Mouse (Mus musculus) erythroid progenitor cell, adult 5-6 weeks (primary cell): ENCODE measurements at regions not wholly inside any gene's neighbourhood (a gene's known extent, or its start where the extent isn't known, plus 50 kb on each side); places are given as distances from the start of the nearest gene placed in this dataset.

Experiments
- ATAC-seq: replicated peaks from 2 replicates; pipeline ENCODE4 v1.8.0; 2016; ENCODE audit warnings: moderate number of reproducible peaks, mild to moderate bottlenecking, moderate TSS enrichment, inconsistent platforms; ENCODE audit not compliant: poor library complexity, low FRiP score, severe bottlenecking

DNA sequence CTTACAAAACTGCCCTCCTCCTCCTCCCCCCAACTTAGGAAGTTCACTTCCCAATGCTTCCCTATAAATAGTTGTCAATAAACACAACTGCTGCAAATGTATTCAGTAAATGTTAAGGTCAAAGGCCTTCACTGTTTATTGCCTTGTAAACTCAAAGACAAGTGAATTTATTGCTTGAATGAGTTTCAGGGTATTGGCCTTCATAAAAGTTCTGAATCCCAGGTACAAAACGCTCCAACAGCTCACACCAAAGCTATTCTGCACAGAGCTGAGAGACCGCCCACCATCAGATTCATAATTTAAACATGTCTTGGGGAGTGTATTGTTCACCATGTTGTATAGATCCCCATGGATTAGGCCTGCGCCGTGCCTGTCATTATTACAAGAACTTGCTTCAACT is 53.9 kb upstream of the Cdkn3 start:
- ATAC-seq = no peak

DNA sequence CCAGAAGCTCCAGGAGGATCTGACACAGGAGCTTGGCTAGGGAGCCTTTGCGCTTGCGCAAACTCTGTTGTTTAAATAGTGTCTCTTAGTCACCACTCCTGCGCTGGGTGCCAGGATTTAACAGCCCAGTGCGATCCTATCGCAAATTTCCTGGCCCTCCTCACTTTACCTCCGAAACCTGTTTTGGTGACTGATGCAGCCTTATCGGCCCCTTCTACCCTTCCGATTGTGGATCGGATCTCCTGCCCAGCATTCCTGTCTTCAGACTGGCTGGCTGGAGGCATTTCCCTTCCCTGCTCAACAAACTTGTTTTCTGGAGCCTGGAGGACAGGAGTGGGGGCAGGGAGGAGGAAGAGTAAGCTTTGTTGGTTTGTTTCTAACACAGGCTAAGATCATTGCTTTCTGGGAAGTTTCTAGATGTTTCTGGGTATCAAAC is 56.0 kb upstream of the Cdkn3 start:
- no peak for ATAC-seq

DNA sequence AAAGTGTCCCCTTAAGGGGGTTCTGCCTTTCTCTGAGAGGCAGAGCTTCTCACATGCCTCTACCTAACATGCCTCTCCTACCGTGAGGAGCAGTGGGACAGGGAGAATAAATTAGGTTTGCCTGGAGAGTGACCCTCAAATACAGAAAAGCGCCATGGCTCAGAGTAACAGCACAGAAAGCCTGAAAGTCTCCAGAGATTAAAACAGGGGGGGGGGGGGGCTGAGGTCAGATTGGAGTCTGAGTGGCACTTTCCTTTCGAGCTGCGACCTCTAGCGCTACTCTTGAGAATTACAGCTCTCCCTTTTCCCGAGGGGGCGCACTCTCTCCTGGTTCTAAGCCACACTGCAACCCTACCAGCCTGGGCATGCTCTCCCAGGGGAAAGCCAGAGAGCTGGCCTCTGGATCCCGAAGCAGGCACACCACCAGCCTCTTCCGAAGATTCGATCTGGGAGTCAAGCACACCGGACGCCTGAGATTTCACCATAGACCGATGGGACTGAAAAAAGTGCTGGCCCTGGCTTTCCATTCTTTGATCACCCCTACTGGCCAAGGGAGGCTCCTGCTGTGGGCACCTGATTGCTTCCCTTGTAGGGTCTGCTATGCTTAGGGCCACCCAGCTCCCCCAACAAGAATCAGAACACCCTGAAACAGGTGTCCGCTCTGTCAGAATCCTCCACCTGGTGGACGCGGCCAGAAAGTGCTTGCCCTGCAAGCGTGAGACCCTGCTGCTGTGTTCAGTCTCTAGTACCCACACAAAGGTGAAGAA is 57.5 kb upstream of the Cdkn3 start:
- peak; percentile 59 for ATAC-seq

DNA sequence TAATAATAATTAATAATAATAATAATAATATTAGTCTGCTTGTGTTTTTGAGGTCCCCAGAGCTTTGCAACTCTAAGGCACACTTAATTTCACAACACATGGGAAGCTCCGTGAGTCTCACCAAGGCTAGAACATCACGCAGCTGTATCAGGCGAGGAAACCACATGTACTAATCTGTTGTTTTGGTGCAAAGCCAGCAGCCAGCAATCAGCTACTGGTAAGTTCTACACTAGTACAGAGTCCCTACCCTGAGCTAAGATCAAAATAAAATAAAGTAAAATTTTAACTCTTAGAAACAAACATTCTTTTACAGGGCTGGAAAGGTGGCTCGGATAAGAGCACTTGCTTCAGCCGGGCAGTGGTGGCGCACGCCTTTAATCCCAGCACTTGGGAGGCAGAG is 67.8 kb upstream of the Cdkn3 start:
- no peak for ATAC-seq

DNA sequence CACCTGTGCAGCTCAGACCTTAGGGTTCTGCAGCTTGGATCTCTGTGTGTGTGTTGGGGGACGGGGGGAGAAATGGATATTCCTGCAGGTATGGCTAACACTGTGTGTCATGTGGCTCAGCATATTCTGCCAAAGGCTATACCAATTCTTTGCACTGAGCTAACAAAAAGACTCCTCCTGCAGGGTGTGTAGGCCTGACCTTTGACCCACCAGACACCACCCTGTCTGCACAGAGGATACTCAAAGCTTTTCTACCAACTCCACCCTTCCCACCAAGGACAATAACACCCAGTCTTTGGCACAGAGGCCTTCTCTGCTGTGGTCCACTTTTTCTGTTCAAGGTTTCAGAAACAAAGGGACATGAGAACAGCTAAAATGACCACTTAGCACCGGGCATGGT is 68.3 kb upstream of the Cdkn3 start:
- no peak for ATAC-seq

DNA sequence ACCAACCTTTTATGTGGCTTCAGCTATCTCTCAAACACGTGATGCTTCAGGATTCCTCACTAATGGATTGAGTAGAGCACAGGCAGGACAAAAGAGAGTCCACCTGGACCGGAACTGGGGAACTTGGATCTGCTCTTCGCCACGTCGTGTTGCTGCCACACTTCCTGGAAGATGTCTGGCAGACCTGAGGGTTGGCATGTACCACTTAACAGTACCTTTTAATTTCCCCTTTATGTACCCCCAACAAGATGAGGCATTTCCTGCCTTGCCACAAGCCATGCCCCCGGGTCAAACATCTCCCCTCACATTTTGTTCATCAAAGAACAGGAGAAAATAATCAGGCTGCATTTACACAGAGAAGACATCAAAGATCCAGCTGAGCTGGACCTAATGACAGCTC is 77.6 kb upstream of the Cdkn3 start:
- ATAC-seq = no peak

DNA sequence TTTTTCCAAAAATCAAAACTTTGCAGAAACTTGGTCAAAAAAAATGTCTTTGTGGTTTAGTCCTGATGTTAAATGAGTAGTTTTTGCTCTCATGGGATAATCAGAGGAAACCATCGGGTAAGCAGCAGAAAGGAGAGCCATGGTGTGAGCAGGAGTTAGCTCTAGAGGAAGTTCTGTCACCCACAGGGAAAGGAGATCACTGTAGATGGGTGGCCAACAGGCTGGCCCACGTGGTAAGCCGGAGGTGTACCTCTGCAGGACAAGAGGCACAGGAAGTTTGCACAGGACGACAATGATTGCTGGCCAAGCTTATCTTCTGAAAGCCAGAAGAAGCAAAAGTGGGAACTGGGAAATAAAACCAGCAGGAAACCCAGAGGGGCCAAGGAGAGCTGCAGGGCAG is 81.4 kb upstream of the Cdkn3 start:
- ATAC-seq = no peak

DNA sequence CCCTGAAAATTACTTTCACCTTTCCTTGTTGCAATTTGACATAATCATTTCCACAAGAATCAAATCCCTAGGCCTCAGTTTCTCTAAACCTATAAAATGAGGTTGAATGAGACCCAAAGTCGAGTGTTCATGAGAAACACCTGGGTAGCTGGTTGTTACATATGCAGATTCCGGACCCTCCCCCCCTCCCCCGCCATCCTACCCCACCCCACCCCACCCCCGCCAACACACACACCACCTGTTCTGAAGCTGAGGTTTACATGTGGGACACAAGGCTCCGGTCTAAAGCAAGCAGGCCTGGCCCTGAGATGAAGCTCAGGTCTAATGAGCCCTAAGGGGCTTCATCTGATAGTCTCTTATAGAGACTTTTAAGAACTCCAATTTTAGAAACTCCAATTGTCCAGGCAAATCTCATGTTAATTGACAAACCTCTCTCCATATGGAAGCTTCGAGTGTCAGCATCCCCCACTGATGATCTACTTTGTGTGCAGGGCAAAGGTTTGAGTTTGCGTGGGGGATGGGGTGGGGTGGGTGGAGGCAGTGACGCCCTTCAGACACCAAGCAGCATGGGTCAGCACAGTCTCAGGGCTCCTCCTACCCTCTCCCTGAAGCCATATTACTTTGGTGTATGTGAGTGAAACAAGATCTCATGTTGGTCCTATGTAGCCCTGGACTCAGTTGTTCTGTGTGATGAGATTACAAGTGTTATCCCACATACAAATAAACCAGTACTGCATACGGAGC is 88.7 kb upstream of the Cdkn3 start:
- ATAC-seq = no peak

DNA sequence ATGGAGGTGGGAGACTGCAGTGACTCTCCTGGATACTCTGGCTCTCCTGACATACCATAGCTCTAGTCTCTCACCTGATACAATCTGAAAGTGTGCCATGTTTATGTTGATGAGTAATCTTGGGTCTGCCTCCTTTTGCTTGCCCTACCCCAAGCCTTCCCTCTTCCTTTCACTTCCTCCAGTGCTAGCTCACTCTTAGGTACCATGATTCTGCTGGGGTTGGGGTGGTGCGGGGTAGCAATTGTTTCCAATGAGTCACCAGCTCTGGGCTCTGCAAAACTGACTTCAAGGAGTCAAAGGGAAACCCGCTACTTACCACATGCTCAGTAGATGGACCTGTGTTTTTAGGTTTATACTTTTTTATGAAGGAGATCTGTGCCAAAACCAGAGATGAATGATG is 89.3 kb upstream of the Cdkn3 start:
- no peak for ATAC-seq

DNA sequence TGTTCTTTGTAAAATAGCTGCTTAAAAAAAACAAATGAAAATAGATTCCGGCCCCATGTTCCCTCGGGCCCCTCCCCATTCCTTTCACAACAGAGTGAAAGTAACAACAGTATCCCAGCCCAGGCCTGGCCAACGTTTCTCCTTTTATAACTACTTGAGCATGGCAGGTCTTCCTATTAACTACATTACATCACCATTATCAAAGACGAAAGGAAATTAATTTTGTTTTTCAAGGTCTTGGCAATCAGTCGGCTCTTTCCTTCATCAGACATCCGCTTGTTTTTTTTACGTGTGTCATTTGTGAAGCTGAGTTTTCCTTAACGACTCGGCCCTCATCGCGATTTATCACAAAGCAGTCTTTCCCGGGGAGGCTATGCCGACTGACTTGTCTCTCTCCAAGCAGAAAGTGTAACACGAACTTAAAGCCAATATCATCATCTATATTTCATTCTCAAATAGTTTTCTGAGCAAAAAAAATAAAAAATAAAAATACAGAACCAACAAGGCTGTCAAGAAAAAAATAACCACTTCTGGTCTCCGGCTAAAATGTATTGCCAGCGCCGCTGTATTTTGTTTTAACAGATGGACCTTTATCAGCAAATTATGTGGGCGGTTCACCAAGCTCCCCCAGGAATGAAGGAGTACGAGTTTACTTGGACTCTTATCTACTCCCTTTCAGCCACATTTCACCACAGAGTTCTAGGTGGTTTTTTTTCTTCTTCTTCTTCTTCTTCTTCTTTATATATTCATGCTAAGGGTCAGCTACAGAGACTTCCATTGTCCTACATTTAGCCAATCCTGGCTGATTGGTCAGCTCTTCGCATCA is 89.9 kb upstream of the Cdkn3 start:
- no peak for ATAC-seq

DNA sequence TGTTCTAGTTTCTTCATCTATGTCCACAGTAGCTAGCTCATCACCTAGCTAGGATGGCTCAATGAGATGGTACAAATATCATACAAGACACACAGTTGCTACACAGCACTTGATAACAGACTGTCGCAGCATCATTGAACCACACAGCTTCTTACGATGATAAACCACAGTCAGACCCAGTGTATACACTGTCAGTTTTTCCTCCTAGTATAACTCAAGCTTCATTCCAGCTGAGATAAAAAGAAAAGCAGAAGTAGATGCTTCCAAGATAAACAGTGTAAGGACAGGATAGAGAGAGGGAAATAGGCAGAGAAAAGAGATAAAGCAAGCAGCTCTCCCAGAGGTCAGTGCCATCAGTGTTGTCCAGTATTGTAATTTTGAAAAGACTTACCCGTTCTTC is 92.1 kb upstream of the Cdkn3 start:
- ATAC-seq = no peak

DNA sequence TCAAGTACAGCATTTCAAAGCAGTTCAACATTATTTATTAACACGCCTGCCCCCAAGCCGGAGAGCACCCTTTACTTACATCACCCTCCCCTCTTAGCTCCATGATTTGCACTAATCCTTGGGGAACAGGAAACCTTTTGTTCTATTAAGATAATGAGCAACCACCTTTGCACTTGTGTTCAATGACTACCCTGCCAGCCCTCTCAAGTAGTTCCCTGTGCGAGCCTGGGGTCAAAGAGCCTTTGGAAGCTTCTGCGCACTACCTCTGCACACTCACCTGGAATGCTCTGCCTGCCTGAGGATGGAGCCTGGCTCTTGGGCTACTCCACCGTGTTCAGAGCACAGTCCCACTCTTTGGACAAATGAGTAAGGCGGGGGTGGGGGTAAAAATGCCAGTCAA is 96.0 kb upstream of the Cdkn3 start:
- ATAC-seq = no peak

DNA sequence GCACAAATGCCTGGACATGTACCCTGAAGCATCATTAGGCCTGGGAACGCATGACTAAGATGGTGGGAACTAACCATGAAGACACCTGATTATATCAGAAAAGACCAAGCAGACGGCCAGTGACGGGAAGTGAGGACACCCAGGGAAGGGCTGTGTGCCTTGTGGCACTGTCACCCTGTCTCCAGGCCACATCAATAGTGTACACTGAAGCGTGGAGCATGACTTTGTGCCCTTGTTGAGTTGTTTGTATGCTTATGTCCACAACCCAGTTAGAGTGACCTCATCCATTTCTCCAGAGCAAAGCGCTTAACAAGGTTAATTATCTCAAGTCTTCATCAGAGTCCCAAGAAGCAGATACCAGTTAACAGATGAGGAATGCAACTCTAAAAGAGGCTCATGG is 96.8 kb upstream of the Cdkn3 start:
- ATAC-seq = no peak

DNA sequence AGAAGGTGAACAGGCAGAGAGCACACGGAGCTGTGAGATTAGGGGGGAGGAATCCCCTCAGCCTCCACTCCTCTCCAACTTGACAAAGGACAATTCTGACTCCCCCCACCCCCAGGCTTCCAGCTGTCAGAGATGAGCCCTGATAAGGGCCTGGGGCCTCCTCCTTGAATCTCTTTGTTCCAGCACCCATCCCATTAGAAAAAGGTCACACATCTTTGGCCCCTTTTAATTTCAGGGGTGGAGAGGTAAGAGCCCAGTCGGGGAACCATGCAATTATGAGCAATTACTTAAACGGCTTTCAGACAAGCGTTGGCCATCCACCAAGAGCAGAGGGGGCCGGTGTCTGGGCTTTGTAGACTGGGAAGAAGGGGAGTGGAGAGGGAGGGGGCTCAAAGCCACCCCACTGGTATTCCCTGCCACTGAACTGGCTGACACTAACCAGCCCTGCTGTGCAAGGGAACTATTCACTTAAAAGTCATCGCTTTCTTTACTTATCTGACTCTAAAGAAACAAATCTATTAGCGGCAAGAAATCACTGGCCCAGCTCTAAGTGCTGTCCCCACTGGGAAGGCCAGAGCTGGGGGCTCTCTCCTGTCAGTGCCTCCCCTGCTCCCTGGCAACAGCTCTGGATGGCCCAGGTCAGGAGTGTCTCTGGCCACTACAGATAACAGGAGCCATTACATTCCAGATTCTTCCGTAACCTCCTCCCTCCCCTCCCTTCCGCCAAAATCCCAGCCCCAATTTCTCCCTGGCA is 98.4 kb upstream of the Cdkn3 start:
- no peak for ATAC-seq

DNA sequence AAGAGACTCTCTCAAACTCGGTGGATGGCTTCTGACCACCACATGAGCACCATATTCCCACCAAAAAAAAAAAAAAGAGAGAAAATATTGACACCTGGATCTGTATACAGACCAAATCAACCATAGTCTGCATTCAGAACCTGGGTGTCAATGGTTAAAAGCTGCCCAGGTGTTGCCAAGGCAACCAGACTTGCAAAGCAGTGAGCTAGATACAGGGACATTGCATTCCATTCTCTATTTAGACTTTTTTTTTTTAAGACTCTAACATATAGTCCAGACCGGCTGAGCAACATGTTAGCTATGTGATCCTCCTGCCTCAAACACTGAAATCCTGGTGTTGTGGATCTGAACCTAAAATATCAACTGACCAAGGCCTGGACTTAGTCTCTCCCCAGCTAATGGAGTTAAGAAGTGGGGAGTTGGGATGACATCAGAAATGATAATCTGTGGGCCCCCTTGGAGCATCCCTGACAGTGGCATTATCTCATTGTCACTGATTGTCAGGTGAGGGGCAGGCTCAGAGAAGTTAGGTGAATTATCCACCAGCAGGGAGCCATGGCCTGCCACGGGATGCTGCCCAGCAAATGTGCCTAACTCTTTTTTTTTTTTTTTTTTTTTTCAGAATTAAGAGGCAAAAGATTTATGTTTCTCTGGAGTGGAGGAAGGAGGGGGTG is 99.1 kb upstream of the Cdkn3 start:
- no peak for ATAC-seq

DNA sequence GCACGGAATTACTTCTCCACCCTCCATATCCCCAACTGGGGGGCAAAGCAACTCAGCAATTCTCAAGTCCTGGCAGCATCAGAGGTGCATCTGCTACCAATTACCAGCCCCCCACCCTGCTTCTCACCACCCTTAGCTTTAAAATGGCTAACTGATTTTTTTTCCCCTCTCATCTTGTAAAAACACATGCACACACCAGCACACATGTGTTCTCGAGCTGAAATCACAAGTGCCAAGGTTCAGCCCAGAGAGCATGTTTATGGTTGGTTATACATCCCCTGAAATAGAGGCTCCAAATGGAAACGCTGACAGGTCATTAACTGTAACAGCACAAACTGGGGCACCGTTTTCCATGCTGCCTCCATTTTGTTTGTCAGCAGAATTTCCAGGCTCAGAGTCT is 101.0 kb upstream of the Cdkn3 start:
- no peak for ATAC-seq

DNA sequence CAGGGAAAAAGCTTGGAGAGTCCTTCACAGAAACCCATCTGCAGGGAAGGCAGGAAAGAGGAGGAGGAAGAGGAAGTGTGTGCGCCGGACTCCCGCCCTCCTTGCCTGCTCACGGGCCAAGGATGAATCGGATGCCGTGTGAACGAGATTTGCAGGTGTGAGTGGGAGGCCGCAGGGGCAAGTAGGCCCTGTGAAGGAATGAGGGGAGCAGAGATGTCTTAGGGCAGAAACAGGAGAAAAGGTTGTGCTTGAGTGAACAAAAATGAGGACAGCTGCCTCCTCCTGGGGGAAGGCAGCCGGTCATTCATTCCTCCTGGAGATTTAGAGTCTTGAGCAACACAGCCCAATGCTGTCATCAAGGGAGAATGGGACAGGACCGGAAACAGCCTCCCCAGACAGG is 104.1 kb upstream of the Cdkn3 start:
- ATAC-seq = no peak

DNA sequence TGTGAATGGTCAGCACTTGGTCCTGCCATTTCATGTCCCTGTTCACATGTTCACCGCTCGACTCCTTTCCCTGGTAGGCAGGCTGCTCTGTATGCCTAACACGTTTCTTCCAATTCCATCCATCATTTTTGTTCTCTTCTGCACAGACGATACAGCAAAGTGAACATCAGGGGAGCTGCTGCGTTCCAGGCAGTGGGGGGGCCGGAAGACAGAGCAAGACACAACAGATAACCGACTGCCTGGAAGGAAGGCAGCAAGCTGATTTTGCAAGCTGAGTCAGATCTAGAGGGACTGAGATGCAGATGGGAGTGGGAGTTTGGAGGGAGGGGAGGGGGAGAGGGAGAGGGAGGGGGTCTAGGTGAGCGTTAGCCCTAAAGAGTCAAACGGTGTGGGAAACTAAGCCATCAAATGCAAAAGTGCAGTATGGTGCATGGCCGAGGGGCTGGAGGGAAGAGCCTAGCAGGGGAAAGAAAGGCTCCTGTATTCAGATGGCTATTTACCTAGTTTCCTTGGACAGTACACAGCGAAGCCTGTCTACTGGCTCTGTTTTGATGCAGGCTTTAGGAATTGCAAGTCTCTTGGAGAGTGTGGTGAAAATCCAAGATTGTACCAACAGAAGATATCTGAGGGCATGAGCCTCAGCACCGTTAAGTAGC is 112.9 kb upstream of the Cdkn3 start:
- no peak for ATAC-seq

DNA sequence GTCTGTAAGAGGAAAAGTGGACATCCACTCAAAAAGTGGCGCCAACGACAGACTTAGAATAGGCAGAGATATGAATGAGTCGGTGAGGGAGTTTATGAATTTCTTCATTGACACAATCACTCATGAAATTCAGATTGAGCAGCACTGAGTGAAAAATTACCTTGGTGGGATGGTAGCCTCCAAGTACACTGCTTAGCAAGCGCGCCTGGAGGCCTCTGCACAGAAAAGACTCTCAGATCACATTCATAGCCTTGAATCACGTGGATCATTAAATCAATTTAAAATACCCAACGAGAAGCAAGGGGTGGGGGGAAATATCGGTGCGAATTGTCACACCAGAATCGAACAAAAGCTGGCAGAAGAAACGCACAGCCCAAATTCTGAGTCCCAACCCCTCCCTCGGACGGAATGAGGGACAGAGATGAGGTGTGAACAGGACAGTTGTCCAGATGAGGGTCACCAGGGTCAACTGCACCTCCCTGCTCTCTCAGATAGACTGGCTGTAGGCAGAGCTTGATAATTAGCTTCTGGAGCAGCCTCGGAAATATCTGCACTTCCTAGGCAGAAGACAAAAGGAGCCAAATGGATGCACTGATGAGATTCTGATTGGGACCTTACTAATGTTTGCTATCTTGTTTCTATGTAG is 113.5 kb upstream of the Cdkn3 start:
- no peak for ATAC-seq
